Mouse (Mus musculus): ENCODE data around the gene Kcnk3.

GRCm38 (mm10) chr5:30606424-30607073, 18.6 kb downstream of the Kcnk3 start:
- TF ChIP-seq CTCF (conservative IDR thresholded peaks at IDR 0.05; ENCODE audit: low read length): no peak
- no peak for TF ChIP-seq NANOG (IDR thresholded peaks at IDR 0.05; ENCODE audit: borderline replicate concordance, low read length)

Data from E14TG2a.4 (cell line).